Mouse (Mus musculus): ENCODE measurements around the gene Olfr429.

Olfr429 gene

GRCm38 (mm10) chr1:174131999-174132398, 47.9 kb downstream of the Olfr429 start:
- no peak for TF ChIP-seq GATA4 (IDR thresholded peaks at IDR 0.05; ENCODE audit: insufficient replicate concordance, low read length)

Data from liver, adult (tissue).